In the genomic region with DNA sequence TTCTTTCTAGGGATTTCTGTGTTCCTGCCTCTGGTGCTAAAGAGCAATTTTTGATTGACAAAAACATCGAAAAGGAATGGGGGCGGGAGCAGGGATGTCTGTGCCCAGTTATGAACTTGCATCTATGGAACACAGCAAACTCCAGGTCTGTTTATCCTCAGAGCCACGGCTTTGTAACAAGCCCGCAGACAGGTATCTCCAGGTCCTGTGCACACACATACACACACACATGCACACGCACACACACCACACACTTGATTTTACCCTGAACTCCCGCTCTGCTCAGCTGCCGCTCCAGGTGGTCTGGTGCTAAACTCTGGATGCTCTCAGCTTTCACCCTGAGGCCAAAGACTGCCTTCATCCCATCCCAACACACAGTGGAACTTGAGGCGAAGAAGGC, we compare ENCODE assay signal across 27 mouse cellular contexts. TPM values are rescaled to one million over a fixed set of nuclear protein-coding genes. Genes with fewer than 3 reads are reported as not detected.
DNase-seq lines count a peak whose midpoint lies in the region; ATAC-seq and TF ChIP-seq lines count a peak whose summit lies in the region.
"Had no signal": no experiment of that assay in that cellular context is flagged by ENCODE, and none has a peak within 500 bp of the region (broad histone marks: within the 10 kb centered on the region; RNA-seq: fewer than 3 reads in every experiment).

No protein-coding gene starts in this region.

- H3K9me3 ChIP-seq in forebrain, embryonic 10.5 days, result no peaks in the 10 kb centered on the region
- no peaks in the 10 kb centered on the region for H3K9me3 ChIP-seq in forebrain, embryonic 16.5 days (ENCODE audit: control insufficient read depth, low read length)
- no peaks in the 10 kb centered on the region for H3K9me3 ChIP-seq in hindbrain, embryonic 12.5 days (replicated peaks)
- no peaks in the 10 kb centered on the region for H3K9me3 ChIP-seq in hindbrain, embryonic 13.5 days
- no peaks in the 10 kb centered on the region for H3K9me3 ChIP-seq in limb, embryonic 10.5 days (replicated peaks)
- no peaks in the 10 kb centered on the region for H3K9me3 ChIP-seq in liver, embryonic 12.5 days (replicated peaks)

- H3K27me3 ChIP-seq in forebrain, embryonic 10.5 days (ENCODE audit: poor library complexity, severe bottlenecking), result peaks cover 100% of the 10 kb centered on the region
- peaks cover 72% of the 10 kb centered on the region for H3K27me3 ChIP-seq in forebrain, embryonic 16.5 days (replicated peaks; ENCODE audit: control insufficient read depth, insufficient read depth, low read length)
- H3K27me3 ChIP-seq in hindbrain, embryonic 12.5 days, result peaks cover 87% of the 10 kb centered on the region
- H3K27me3 ChIP-seq in hindbrain, embryonic 13.5 days, result peaks cover 89% of the 10 kb centered on the region
- peaks cover 98% of the 10 kb centered on the region for H3K27me3 ChIP-seq in limb, embryonic 10.5 days (ENCODE audit: low read depth, poor library complexity, severe bottlenecking)
- peaks cover 91% of the 10 kb centered on the region for H3K27me3 ChIP-seq in liver, embryonic 12.5 days (replicated peaks)

- no peaks in the 10 kb centered on the region for H3K36me3 ChIP-seq in forebrain, embryonic 10.5 days (replicated peaks)
- H3K36me3 ChIP-seq in forebrain, embryonic 16.5 days (ENCODE audit: control insufficient read depth, insufficient read depth), result no peaks in the 10 kb centered on the region
- no peaks in the 10 kb centered on the region for H3K36me3 ChIP-seq in hindbrain, embryonic 12.5 days
- H3K36me3 ChIP-seq in hindbrain, embryonic 13.5 days, result no peaks in the 10 kb centered on the region
- H3K36me3 ChIP-seq in limb, embryonic 10.5 days, result no peaks in the 10 kb centered on the region
- H3K36me3 ChIP-seq in liver, embryonic 12.5 days, result no peaks in the 10 kb centered on the region

- DNase-seq in forebrain, embryonic 10.5 days (ENCODE audit: extremely low spot score, low spot score), result peak; percentile 29
- DNase-seq in brain, embryonic 14.5 days (ENCODE audit: low read depth), result peak; percentile 37
- DNase-seq in limb, embryonic 10.5 days (ENCODE audit: low spot score), result peak; percentile 44
- DNase-seq: adrenal gland, postnatal 14 days; cerebellum, adult 8-10 months; cerebellum, postnatal 36 days; gastrocnemius, postnatal 36 days; heart, postnatal 36 days; kidney, adult 18-20 months; kidney, postnatal 4 days; layer of hippocampus, adult 9-11 months; lung, embryonic 14.5 days; thymus, adult 18-20 months; thymus, postnatal 36 days had no signal

- H3K4me2 ChIP-seq in forebrain, embryonic 16.5 days (ENCODE audit: low read length), result no peak overlapping the region
- peak overlapping the region; percentile 23 for H3K4me2 ChIP-seq in hindbrain, embryonic 12.5 days (replicated peaks)
- H3K4me2 ChIP-seq in hindbrain, embryonic 13.5 days, result no peak overlapping the region
- H3K4me2 ChIP-seq in liver, embryonic 12.5 days, result no peak overlapping the region
- H3K4me2 ChIP-seq: lung, embryonic 14.5 days had no signal

- WGBS in forebrain, embryonic 10.5 days, result 5% methylated on average over 8 of the region's 8 CpGs
- WGBS in forebrain, embryonic 16.5 days, result under 1% methylated on average over 8 of the region's 8 CpGs
- 4% methylated on average over 8 of the region's 8 CpGs for WGBS in hindbrain, embryonic 12.5 days
- 2% methylated on average over 8 of the region's 8 CpGs for WGBS in hindbrain, embryonic 13.5 days
- WGBS in limb, embryonic 10.5 days, result 4% methylated on average over 8 of the region's 8 CpGs
- WGBS in liver, embryonic 12.5 days (ENCODE audit: insufficient replicate concordance), result 7% methylated on average over 8 of the region's 8 CpGs

- ATAC-seq in forebrain, embryonic 16.5 days, result no peak
- ATAC-seq in hindbrain, embryonic 12.5 days (ENCODE audit: low FRiP score), result no peak
- ATAC-seq in hindbrain, embryonic 13.5 days (ENCODE audit: low FRiP score), result no peak
- ATAC-seq in liver, embryonic 12.5 days, result no peak
- ATAC-seq: CD4-positive, CD25-positive, alpha-beta regulatory T cell, adult 4 months; inflammation-experienced regulatory T-cells, adult 6 months had no signal

- TF ChIP-seq CTCF in brain, embryonic 14.5 days (IDR thresholded peaks at IDR 0.05; ENCODE audit: borderline replicate concordance, extremely low read depth, insufficient read depth, insufficient read length), result no peak

- TF ChIP-seq POLR2A in brain, embryonic 14.5 days (IDR thresholded peaks at IDR 0.05; ENCODE audit: borderline replicate concordance, extremely low read depth, insufficient read depth, insufficient read length, poor library complexity, severe bottlenecking), result no peak

- H3K4me1 ChIP-seq in forebrain, embryonic 10.5 days, result peaks cover 30% of the 10 kb centered on the region
- H3K4me1 ChIP-seq in forebrain, embryonic 16.5 days (replicated peaks; ENCODE audit: control insufficient read depth, insufficient read depth, low read length), result peaks cover 15% of the 10 kb centered on the region
- peaks cover 23% of the 10 kb centered on the region for H3K4me1 ChIP-seq in hindbrain, embryonic 12.5 days
- H3K4me1 ChIP-seq in hindbrain, embryonic 13.5 days (replicated peaks), result peaks cover 21% of the 10 kb centered on the region
- peaks cover 20% of the 10 kb centered on the region for H3K4me1 ChIP-seq in limb, embryonic 10.5 days
- H3K4me1 ChIP-seq in liver, embryonic 12.5 days, result 0 out of 2 replicates have a peak, but pooled peaks cover 3% of the 10 kb centered on the region

- H3K9ac ChIP-seq in forebrain, embryonic 16.5 days (replicated peaks; ENCODE audit: low read depth, low read length), result no peak overlapping the region
- no peak overlapping the region for H3K9ac ChIP-seq in hindbrain, embryonic 12.5 days
- H3K9ac ChIP-seq in hindbrain, embryonic 13.5 days, result no peak overlapping the region
- H3K9ac ChIP-seq in liver, embryonic 12.5 days, result no peak overlapping the region
- H3K9ac ChIP-seq: liver, embryonic 14.5 days; lung, embryonic 14.5 days had no signal

- peak overlapping the region; percentile 37; the same call in 1 of the 2 replicates for H3K4me3 ChIP-seq in forebrain, embryonic 10.5 days
- no peak overlapping the region for H3K4me3 ChIP-seq in forebrain, embryonic 16.5 days (replicated peaks; ENCODE audit: low read length)
- no peak overlapping the region; the same call in 1 of the 2 replicates for H3K4me3 ChIP-seq in hindbrain, embryonic 12.5 days
- no peak overlapping the region; the same call in 1 of the 2 replicates for H3K4me3 ChIP-seq in hindbrain, embryonic 13.5 days
- H3K4me3 ChIP-seq in limb, embryonic 10.5 days, result no peak overlapping the region
- H3K4me3 ChIP-seq in liver, embryonic 12.5 days, result no peak overlapping the region
- H3K4me3 ChIP-seq: megakaryocyte, embryonic 14.5 days had no signal

- H3K27ac ChIP-seq in forebrain, embryonic 10.5 days, result no peak overlapping the region
- no peak overlapping the region for H3K27ac ChIP-seq in forebrain, embryonic 16.5 days (ENCODE audit: low read length)
- peak overlapping the region; percentile 25; the same call in 1 of the 2 replicates for H3K27ac ChIP-seq in hindbrain, embryonic 12.5 days
- H3K27ac ChIP-seq in hindbrain, embryonic 13.5 days, result no peak overlapping the region
- H3K27ac ChIP-seq in limb, embryonic 10.5 days, result no peak overlapping the region
- no peak overlapping the region for H3K27ac ChIP-seq in liver, embryonic 12.5 days
- H3K27ac ChIP-seq: liver, embryonic 14.5 days had no signal

RNA-seq across cellular contexts. Expression of a gene that starts 1.3 kb away (rescaled TPM):
- 2.1 and 8.1 TPM in 2 replicates for polyA plus RNA-seq in forebrain, embryonic 10.5 days (2016; fragmentation: Nextera tagmentation; extraction: Ambion mirVana)
- 0.87 and 1.6 TPM in 2 replicates for polyA plus RNA-seq in forebrain, embryonic 16.5 days (2015; fragmentation: Nextera tagmentation; extraction: Ambion mirVana)
- polyA plus RNA-seq in hindbrain, embryonic 12.5 days (2016; fragmentation: Nextera tagmentation; extraction: Ambion mirVana), result 40.8 and 46.1 TPM in 2 replicates
- 14.5 and 29.9 TPM in 2 replicates for polyA plus RNA-seq in hindbrain, embryonic 13.5 days (2015; fragmentation: Nextera tagmentation; extraction: Ambion mirVana)
- 3.3 and 5.7 TPM in 2 replicates for polyA plus RNA-seq in brain, embryonic 14.5 days (2012; rRNA removed)
- not detected in 2 replicates for polyA plus RNA-seq in limb, embryonic 10.5 days (2016; fragmentation: Nextera tagmentation; extraction: Ambion mirVana)
- not detected in 2 replicates for polyA plus RNA-seq in liver, embryonic 12.5 days (2016; fragmentation: Nextera tagmentation; extraction: Ambion mirVana)
- polyA plus RNA-seq: CD4-positive, CD25-positive, alpha-beta regulatory T cell, adult 4 months; heart, embryonic 14.5 days; inflammation-experienced regulatory T-cells, adult 6 months; kidney, embryonic 16.5 days; limb, embryonic 14.5 days; liver, embryonic 14.5 days; lung, embryonic 14.5 days; small intestine, adult 2 months; stomach, embryonic 16.5 days had no signal
